Mouse (Mus musculus) gastrocnemius, adult 18-20 months (tissue): ENCODE measurements at regions not wholly inside any gene's neighbourhood (a gene's known extent, or its start where the extent isn't known, plus 50 kb on each side); places are given as distances from the start of the nearest gene placed in this dataset.

Experiments used
- DNase-seq: peaks from one replicate; pipeline ENCODE4 v3.0.0; 2021; ENCODE audit warnings: low spot score

- DNase-seq = no peak
Measured at GRCm38 (mm10) chr8:10717297-10717696, 291.0 kb downstream of the Irs2 start.

- no peak for DNase-seq
Measured at GRCm38 (mm10) chr8:10716161-10716560, 292.1 kb downstream of the Irs2 start.

GRCm38 (mm10) chr8:10713515-10714042, 294.7 kb downstream of the Irs2 start:
- DNase-seq = no peak

DNA sequence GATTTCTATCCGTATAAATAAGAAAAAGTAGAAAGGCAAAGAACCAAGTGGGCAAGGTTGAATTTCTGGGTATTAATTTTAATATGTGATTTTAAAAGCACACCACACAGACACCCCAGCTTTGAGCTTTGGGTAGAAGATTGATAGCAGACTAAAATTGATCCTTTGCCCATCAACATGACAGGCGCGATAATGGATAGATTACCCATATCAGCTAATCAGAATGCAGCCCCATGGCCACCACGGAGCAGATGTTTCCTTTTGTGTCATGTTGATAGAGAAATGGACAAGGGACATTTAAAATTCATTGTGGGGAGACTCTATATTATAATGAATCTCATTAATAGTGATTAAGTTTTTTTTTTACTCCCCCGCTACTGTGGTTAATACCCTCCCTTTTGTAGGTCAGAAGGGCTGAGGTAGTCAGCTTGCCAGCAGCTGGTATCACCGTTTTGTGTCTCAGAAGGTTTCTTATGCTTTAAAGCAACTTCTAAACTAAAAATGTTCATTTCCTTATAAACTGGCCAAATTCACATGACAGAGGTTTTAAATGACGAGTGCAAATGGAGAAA, 296.1 kb downstream of the Irs2 start:
- DNase-seq = no peak

DNA sequence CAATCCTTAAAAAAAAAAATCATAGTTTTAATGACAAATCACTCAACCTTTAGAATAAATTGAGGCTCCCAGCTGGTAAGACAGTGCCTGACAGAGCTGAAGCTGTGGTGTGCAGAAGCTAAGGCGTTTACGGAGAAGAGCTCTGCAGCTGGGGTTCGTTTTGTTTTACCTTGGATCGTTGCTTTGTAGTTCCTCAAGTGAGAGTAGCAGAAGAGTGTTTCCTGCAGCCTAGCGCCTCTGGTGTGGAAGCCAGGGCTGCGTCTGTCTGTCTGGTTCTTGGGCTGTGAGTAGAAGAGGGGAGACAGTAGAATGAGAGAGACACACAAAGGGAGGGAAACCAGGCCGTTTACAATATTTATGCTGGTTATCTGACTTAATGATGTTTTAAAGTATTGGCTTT, 296.8 kb downstream of the Irs2 start:
- DNase-seq = no peak

GRCm38 (mm10) chr8:10708509-10708908, 299.7 kb downstream of the Irs2 start:
- DNase-seq = no peak

- DNase-seq = no peak
Measured at GRCm38 (mm10) chr8:10707122-10707521, 301.1 kb downstream of the Irs2 start.

GRCm38 (mm10) chr8:10705909-10706308, 302.3 kb downstream of the Irs2 start:
- no peak for DNase-seq

GRCm38 (mm10) chr8:10702755-10703154, 305.5 kb downstream of the Irs2 start:
- no peak for DNase-seq

DNA sequence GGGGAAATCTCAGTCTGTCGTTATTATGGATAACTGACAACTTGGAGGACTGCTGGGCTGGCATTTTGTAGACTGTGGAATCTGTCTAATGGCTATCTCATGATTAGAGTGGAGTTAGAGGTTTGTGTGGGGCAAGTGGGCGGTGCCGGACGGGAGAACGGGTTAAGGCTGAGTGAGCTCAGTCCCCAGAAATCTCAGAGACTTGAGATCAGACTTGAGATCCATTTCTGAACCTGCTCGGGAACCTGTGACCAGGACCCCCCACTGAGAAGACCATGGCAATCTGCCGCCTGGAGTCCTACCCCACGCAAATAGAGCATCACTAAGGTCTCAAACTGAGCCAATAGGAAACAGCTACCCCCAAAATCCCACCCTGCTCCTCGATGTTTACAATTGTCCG, 306.0 kb downstream of the Irs2 start:
- no peak for DNase-seq

DNA sequence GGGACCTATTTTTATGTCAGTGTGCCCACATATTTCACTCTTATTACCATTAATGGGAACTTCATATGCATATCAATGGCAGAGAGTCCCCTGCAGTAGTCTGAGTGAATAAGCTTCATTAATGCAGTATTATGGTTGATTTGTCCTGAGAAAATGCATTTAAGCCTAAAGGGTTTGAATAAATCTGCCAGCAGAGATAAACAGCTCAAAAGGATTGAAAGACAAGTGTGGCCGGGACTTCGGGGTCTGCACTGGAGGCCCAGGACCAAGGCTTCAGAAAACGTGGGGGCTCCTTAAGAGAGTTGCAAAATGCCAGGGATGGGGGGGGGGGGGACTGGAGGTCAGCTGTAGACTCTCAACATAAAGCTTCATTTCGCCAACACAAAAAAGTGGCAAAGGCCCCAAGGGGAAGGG, 306.6 kb downstream of the Irs2 start:
- no peak for DNase-seq

DNA sequence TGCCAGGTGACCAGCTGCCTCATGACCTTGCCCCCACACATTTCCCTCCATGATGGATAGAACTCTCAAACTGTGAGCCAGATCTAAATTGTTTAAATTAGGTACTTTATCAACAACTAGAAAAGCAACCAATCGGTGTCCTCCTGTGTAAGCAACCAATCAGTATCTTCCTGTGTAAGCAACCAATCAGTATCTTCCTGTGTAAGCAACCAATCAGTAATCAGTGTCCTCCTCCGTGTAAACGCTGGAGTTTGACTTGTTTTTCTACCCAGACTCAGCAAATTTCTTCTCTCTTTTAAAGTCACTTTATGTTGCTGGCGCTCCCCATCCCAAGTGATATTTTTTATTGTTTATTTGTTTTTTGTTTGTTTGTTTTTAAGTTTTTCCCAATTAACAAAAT, 307.0 kb downstream of the Irs2 start:
- DNase-seq = no peak

DNA sequence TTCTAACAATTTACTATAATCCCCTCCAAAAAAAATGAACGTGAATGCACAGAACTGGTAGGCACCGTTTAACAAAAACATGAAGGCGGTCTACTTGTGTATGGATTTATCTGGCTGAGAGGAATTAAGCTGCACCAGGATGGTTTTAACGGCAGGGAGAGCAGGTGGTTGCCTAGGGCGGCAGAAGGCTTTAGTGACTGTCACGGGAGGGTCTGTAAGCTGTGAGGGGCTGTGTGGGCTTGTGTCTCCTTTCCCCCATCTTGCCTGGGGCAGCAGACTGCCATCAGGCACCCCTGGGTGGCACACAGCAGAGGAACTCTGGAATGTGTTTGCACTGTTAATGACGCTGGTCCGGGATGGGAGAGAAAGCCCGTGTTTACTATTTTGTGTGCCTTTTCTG, 308.6 kb downstream of the Irs2 start:
- DNase-seq = no peak

DNA sequence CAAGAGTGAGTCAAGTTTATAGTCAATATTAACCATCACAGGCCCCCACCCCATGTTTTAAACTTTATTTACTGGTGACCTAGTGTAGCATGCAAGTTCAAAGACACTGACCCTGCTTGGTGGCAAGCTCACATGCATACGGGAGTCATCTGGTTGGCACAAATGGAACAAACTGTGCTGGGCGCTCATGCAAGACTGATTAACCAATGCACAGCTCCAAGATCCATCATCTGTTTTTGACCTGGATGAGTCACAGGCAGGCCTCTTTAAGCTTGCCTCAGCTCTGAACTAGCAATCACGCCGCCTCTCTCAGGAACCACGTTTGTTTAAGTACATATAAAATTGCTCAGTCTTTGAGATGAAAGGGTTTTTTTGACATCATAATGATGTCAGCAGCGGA, 313.1 kb downstream of the Irs2 start:
- DNase-seq = no peak

DNA sequence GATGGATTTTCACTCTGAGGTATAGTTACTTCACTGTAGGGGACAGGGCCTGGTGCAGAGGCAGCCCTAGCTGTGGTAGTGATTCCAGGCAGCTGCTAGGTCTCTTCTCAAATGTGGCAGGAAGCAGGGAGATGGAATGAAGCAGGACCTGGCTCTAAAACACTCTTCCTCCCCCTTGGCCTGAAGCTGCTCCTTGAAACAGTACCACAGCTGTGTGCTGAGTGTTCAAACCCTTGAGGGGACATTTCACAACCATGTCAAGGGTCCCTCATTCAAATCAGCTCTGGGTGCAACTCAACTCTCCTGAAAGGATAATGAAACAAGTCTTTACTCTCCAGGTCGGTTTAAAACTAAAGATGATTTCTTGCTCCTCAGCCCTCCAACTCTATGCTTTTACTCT, 317.6 kb downstream of the Irs2 start:
- DNase-seq = no peak

- DNase-seq = no peak
Measured at GRCm38 (mm10) chr8:10689881-10690280, 318.4 kb downstream of the Irs2 start.

DNA sequence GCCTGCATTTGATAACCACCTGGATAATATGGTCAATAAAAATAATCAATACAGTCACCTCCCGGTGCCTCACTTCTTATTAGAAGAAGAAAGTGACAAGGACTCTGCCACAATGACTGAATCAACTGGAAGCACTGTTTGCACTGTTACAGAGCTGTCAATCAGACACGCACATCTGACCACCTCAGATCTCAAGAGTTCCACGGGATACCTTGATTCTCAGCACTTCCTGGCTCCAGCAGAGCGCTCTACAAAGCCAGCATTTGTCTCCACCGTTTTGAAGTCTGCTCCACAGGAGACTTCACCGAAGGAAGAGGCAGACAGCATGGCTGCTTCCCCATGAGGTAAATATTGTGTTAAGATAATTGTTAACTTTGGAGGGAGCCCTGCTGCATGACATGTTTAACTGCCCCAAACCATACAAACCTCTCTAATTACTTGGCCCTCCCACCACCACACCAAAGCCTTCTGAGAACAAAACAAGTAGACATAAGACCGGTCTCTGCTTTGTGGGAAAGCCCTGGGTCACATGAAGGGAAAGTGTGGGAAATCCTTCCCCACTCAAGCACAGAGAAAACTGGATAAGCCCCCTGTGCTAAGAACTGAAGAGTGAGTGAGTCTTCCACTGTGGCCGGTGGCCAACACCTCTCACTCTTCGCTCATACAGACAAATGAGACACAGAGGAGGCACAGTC, 320.2 kb downstream of the Irs2 start:
- no peak for DNase-seq
